Mouse (Mus musculus) thymus, adult 2 months (tissue): ENCODE results near the gene Dennd1c. TPM values are rescaled to one million over a fixed set of nuclear protein-coding genes. Genes with fewer than 3 reads are reported as not detected.

Experiments used
- DNase-seq: peaks from one replicate; pipeline ENCODE4 v3.0.0; 2021
- H3K27ac ChIP-seq: fragments of 200-500 bp; 2 replicates; pipeline ENCODE4 v1.5.1; 2012; ENCODE audit warnings: low read length, control low read depth; ENCODE audit not compliant: control insufficient read depth, insufficient read depth
- H3K27me3 ChIP-seq: fragments of 200-500 bp; 2 replicates; pipeline ENCODE4 v1.6.1; 2012; ENCODE audit warnings: mild to moderate bottlenecking, low read length, moderate library complexity, mixed read lengths; ENCODE audit not compliant: control insufficient read depth, insufficient read depth
- H3K36me3 ChIP-seq: fragments of 200-500 bp; 2 replicates; pipeline ENCODE4 v1.6.1; 2012; ENCODE audit warnings: mild to moderate bottlenecking, low read length, moderate library complexity; ENCODE audit not compliant: control insufficient read depth, insufficient read depth
- H3K4me1 ChIP-seq: fragments of 200-500 bp; replicated peaks from 2 replicates; pipeline ENCODE4 v1.6.1; 2012; ENCODE audit warnings: low read length; ENCODE audit not compliant: control insufficient read depth, insufficient read depth
- H3K4me3 ChIP-seq: fragments of 200-500 bp; 2 replicates; pipeline ENCODE4 v1.5.1; 2012; ENCODE audit warnings: mild to moderate bottlenecking, low read length, control low read depth, moderate library complexity; ENCODE audit not compliant: control insufficient read depth, insufficient read depth
- CTCF ChIP-seq: fragments of 200-500 bp; IDR thresholded peaks from 2 replicates; pipeline ENCODE4 v1.5.1; 2012; ENCODE audit warnings: mild to moderate bottlenecking, control low read depth, low read length, moderate library complexity, borderline replicate concordance; ENCODE audit not compliant: control insufficient read depth, poor library complexity, insufficient read depth; ENCODE audit errors: extremely low read depth
- POLR2A ChIP-seq: fragments of 200-500 bp; IDR thresholded peaks from 2 replicates; pipeline ENCODE4 v1.6.1; 2012; ENCODE audit warnings: mild to moderate bottlenecking, low read length, control low read depth, moderate library complexity; ENCODE audit not compliant: control insufficient read depth, poor library complexity, insufficient read depth; ENCODE audit errors: extremely low read depth
- WGBS: fragments of 180-500 bp; shearing (Covaris S2); methylation state at CpG from one replicate; pipeline ENCODE4 v1.1.7; 2018; 5-methylcytosine and 5-hydroxymethylcytosine counted together
- polyA plus RNA-seq: library from polyadenylated mRNA; depleted of rRNA; stranded (reverse); fragments of >200 nt; gene quantifications from 2 replicates; pipeline ENCODE4 v1.2.3, GENCODE M21; 2012

The Dennd1c gene
- polyA plus RNA-seq, 1 experiment = 196 TPM

DNA sequence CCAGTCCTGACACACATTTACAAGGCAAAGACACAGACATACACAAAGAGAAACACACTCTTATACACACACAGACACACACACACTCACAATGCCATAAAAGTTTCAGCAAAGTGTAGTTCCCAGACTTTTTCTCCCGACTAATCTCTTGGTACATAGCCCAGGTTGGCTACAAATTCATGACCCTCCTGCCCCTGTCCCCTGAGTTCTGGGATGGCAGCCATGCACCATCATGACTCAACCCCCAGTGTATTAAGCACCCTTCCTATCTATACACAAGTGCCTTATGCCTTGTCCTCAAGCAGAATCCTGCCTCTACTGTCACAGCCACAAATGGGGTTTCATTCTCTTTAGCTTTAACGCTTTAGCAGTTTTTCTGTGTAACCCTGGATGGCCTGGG is 38.5 kb upstream of the Dennd1c start:
- H3K27me3 ChIP-seq = no peaks in the 10 kb centered on the region
- no peak for TF ChIP-seq POLR2A
- no peak for TF ChIP-seq CTCF
- no peak overlapping the region for H3K27ac ChIP-seq
- H3K4me1 ChIP-seq = no peaks in the 10 kb centered on the region
- no peak overlapping the region for H3K4me3 ChIP-seq
- WGBS = 92% methylated on average over 2 of the region's 2 CpGs
- H3K36me3 ChIP-seq = no peaks in the 10 kb centered on the region
- DNase-seq = no peak

DNA sequence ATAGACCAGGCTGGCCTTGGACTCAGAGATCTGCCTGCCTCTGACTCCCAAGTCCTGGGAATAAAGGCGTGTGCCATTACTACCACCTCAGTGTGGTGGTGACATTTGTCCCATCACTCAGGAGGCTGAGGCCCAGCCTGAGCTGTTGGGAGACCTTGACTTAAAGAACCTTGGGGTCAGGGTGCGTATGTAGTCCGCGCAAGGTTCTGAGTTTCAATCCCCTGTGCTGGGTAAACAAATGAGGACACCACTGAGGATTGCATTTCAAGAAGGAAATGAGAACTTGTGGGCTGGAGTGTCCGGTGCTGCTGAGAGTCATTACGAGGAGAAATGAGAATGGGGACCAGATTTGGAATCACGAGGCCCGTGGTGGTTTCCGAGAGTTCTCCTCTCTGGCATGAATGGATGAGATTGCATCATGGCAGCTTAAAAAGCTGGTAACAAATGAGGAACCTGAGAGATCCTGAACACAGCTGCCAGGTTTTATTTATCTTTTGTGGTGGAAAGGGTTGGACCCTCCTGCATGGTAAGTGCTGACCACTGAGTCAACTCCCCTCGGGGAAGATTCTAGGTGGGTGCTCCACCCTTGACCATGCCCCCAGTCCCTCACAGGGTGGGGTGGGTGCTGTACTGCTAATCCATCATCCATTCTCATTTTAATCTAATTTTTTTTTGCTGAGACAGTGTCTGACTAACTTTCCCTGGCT is 34.6 kb upstream of the Dennd1c start:
- no peaks in the 10 kb centered on the region for H3K27me3 ChIP-seq
- H3K36me3 ChIP-seq = no peaks in the 10 kb centered on the region
- DNase-seq = no peak
- H3K27ac ChIP-seq = no peak overlapping the region
- 77% methylated on average over 10 of the region's 10 CpGs for WGBS
- no peaks in the 10 kb centered on the region for H3K4me1 ChIP-seq
- TF ChIP-seq CTCF (no peak), POLR2A (no peak)
- H3K4me3 ChIP-seq = no peak overlapping the region

DNA sequence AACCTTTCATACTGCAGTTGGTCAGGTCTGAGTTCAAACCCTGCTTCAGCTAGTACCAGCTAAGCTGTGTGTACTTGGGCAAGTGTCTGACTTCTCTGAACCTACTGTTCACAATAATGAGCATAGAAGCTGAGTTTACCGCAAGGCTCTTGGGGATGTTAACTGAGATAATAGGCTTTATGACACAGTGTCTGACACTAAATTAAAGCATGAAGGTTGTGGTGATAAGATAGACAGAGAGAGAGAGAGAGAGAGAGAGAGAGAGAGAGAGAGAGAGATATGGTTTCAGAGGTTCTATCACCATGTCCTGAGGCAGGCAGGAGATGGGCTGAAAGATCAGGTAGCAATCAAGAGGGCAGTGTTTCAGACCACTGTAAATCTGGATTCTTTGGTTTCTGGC is 31.7 kb upstream of the Dennd1c start:
- no peak for DNase-seq
- H3K27ac ChIP-seq = no peak overlapping the region
- no peaks in the 10 kb centered on the region for H3K36me3 ChIP-seq
- peaks cover 5% of the 10 kb centered on the region for H3K4me1 ChIP-seq
- H3K4me3 ChIP-seq = no peak overlapping the region
- no peaks in the 10 kb centered on the region for H3K27me3 ChIP-seq
- 96% methylated on average over 1 of the region's 1 CpGs for WGBS
- TF ChIP-seq POLR2A (no peak), CTCF (no peak)

DNA sequence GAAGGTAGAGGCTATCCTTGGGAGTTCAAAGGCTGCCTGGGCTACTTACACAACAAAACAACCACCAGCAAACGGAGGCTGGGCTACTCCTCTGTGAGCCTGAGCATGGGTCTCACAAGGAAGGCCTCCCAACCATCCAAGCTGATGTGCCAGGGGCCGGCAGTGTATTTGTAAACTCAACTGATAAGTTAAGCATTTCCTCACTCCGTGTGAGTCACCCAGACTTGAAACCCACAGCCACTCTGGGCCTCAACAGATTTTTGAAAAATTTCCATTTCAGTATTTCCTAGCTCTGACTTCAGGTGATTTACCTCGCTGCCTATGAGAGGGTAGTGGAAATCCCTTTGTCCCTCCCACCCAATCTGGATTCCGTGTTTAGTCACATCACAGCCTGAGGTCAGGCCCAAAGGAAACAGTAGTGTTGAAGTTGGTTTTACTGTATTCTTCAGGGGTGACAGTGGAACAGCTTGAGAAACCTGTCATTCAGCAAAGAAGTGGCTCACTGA is 30.4 kb upstream of the Dennd1c start:
- Histone ChIP-seq H3K36me3 (no peaks in the 10 kb centered on the region), H3K4me1 (peaks cover 14% of the 10 kb centered on the region), H3K4me3 (no peak overlapping the region), H3K27me3 (no peaks in the 10 kb centered on the region), H3K27ac (no peak overlapping the region)
- 83% methylated on average over 5 of the region's 5 CpGs for WGBS
- TF ChIP-seq POLR2A (no peak), CTCF (no peak)
- no peak for DNase-seq

DNA sequence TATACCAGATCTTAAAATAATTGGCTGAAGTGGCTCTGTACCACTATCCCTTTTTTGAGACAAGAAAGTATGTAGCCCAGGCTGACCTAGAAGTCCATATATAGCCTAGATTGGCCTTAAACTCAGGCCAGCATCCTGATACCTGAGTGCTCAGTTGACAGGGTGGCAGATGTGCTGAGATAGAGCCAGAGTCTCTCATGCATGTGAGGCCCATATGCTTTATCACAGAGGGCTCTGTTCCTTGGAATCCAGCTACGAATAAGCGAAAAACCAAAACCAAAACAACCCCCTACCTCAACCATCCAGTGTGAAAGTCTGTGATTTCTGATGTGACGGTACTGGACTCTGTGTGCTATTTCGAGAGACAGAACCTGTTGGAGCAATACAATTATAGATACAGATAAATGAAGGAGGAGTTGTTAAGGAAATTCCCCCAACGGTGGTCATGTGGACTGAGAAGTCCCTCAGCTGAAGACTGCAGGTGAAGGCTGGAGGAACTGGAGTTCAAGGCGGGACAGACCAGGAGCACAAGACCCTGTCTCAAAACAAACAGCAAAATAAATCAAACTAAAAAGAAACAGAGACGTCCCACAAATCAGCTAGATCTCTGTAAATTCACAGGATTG is 29.8 kb upstream of the Dennd1c start:
- no peaks in the 10 kb centered on the region for H3K36me3 ChIP-seq
- H3K27me3 ChIP-seq = no peaks in the 10 kb centered on the region
- DNase-seq = no peak
- TF ChIP-seq CTCF (no peak), POLR2A (no peak)
- no peak overlapping the region for H3K4me3 ChIP-seq
- H3K27ac ChIP-seq = no peak overlapping the region
- H3K4me1 ChIP-seq = peaks cover 18% of the 10 kb centered on the region
- 99% methylated on average over 7 of the region's 7 CpGs for WGBS

DNA sequence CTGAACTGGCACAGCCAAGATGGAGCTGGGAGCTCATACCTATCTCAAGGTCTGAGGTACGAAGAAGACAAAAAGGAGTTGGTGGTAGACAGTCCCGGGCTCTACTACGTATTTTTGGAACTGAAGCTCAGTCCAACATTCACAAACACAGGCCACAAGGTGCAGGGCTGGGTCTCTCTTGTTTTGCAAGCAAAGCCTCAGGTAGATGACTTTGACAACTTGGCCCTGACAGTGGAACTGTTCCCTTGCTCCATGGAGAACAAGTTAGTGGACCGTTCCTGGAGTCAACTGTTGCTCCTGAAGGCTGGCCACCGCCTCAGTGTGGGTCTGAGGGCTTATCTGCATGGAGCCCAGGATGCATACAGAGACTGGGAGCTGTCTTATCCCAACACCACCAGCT is 28.8 kb upstream of the Dennd1c start:
- WGBS = 94% methylated on average over 5 of the region's 5 CpGs
- no peak for DNase-seq

DNA sequence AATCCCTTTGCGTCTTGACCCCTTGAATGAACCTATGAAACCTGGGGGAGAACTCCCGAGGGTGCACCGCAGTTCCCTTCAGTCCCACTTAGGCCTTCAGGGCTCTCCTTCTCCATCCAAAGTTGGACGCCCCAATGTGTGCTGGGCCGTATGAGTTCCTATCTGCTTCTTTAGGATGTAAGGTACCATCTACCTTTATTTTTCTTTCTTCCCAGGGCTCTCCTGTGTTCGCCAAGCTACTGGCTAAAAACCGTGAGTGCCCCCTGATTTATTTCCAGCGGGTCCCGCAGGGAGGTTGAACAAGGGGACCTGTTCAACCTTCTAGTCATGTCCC is 27.7 kb upstream of the Dennd1c start:
- 51% methylated on average over 9 of the region's 9 CpGs for WGBS
- peaks cover 18% of the 10 kb centered on the region for H3K4me1 ChIP-seq
- H3K4me3 ChIP-seq = peak overlapping the region; percentile 15; the same call in 1 of the 2 replicates
- TF ChIP-seq CTCF (no peak), POLR2A (no peak)
- no peaks in the 10 kb centered on the region for H3K36me3 ChIP-seq
- no peak for DNase-seq
- no peaks in the 10 kb centered on the region for H3K27me3 ChIP-seq
- H3K27ac ChIP-seq = no peak overlapping the region

More for the DNA sequence above, 28.8 kb upstream of the Dennd1c start:
- Histone ChIP-seq H3K27me3 (no peaks in the 10 kb centered on the region), H3K4me1 (peaks cover 18% of the 10 kb centered on the region), H3K4me3 (no peak overlapping the region), H3K36me3 (no peaks in the 10 kb centered on the region), H3K27ac (no peak overlapping the region)
- no peak for TF ChIP-seq POLR2A
- no peak for TF ChIP-seq CTCF
